Mouse (Mus musculus): Measurements from ENCODE around the gene Slc10a3. TPM values are rescaled to one million over a fixed set of nuclear protein-coding genes. Genes with fewer than 3 reads are reported as not detected.
A peak's percentile ranks its signal among the peaks of the same experiment; 100 is the strongest.

Gene Slc10a3
- 7.1 and 9.5 TPM in 2 replicates for polyA plus RNA-seq (2014; fragmentation: Nextera tagmentation; extraction: Ambion mirVana)

DNA sequence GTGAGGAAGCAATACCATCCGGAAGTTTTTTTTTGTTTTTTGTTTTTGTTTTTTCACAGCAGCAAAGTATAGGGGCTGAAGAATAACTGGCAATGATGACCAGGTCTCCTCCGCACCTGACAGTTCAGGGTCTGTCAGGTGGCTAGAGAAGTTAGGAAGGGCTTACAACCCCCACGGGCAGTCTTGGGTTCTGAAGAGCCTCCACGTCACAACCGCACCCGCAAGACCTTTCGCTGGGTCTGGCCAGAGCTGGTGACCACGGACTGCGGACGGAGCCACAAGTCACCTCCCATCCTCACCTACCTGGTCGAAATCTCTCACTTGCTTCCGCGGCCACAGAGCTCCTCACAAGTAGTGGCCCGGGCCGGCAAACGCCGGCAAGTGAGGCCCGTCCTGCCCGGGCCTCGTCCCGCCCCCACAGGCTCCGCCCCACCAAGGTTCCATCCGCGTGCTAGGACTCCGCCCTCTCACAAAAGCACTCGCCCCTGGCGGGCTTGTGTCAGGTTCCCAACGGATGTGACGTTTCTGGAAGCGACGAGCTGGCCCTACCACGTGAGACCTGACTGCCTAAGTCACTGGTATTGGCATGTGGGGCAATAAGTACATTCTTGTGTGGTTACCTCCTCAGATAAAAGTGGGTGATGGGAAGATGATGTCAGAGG lies at the start of gene Slc10a3, which contains the start of gene Ubl4a:
Slc10a3 (minus strand) TSS at position 462 of the 662 bp plus-strand sequence.
Ubl4a (minus strand) TSS at position 331 of the 662 bp plus-strand sequence.
- H3K4me3 ChIP-seq (replicated peaks; ENCODE audit: low read length) = peak within 1 kb of the TSS; percentile 44
- 18% methylated on average over 32 of the region's 32 CpGs for WGBS
- H3K9ac ChIP-seq = peak within 1 kb of the TSS; percentile 60
- 0 out of 2 replicates have a peak, but pooled peaks cover 6% of the 10 kb centered on the region for H3K4me1 ChIP-seq (replicated peaks; ENCODE audit: control insufficient read depth, insufficient read depth, low read length)
- H3K4me2 ChIP-seq (replicated peaks) = peak within 1 kb of the TSS; percentile 64
- peak; percentile 82 for DNase-seq (ENCODE audit: low spot score)
- H3K27me3 ChIP-seq (ENCODE audit: control insufficient read depth, insufficient read depth, low read length) = no peaks in the 10 kb centered on the region
- no peaks in the 10 kb centered on the region for H3K9me3 ChIP-seq (ENCODE audit: control insufficient read depth, low read length)
- no peaks in the 10 kb centered on the region for H3K36me3 ChIP-seq (replicated peaks; ENCODE audit: control insufficient read depth, insufficient read depth)
- ATAC-seq (ENCODE audit: low FRiP score) = peak; percentile 94
- no peak within 1 kb of the TSS for H3K27ac ChIP-seq

DNA sequence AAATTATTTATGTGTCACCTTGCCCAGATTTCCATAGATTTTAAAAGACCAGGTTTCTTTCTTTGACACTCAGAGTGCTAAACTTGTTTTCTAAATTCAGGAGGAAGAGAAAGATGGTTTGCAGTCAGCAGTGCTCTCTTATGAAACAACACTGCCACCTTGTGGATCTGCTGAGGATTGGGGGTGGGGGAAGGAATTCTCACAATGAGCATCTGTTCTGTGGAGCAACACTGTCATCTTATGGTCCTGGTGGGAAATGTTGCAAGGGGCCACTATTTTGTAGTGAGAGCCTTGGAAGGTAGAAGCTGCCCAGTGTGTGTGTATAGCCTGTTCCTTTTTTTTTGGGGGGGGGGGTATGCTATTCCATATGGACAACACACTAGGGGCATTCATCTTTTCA lies 40.2 kb upstream of the Slc10a3 start:
- H3K27ac ChIP-seq = no peak overlapping the region
- DNase-seq (ENCODE audit: low spot score) (peak; percentile 80), ATAC-seq (ENCODE audit: low FRiP score) (peak; percentile 76)
- H3K9ac ChIP-seq = no peak overlapping the region
- no peaks in the 10 kb centered on the region for H3K4me1 ChIP-seq (replicated peaks; ENCODE audit: control insufficient read depth, insufficient read depth, low read length)
- no peaks in the 10 kb centered on the region for H3K9me3 ChIP-seq (ENCODE audit: control insufficient read depth, low read length)
- H3K36me3 ChIP-seq (replicated peaks; ENCODE audit: control insufficient read depth, insufficient read depth) = peaks cover 7% of the 10 kb centered on the region; the same call in 1 of the 2 replicates
- H3K4me2 ChIP-seq (replicated peaks) = no peak overlapping the region
- H3K27me3 ChIP-seq (ENCODE audit: control insufficient read depth, insufficient read depth, low read length) = no peaks in the 10 kb centered on the region
- no peak overlapping the region for H3K4me3 ChIP-seq (replicated peaks; ENCODE audit: low read length)

DNA sequence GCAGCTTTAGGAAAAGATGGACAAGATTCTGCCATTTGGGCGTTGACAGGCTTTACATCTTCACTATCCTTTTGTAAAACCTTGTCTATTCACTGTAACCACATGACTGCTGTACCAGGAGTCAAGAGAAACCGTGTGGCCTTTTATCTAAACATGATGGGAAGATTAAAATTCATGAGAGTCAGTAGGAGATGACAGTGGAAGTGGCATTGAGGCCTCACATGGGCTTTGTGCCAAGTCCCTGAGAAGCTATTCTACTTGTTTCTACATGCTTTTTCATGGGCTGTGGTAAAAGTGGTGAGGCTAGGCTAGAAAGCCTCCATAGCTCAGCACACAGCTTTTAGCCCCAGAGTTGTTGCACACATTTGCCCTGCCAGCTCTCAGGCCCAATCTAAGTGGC lies 35.2 kb upstream of the Slc10a3 start:
- Histone ChIP-seq H3K36me3 (replicated peaks; ENCODE audit: control insufficient read depth, insufficient read depth) (no peaks in the 10 kb centered on the region), H3K9me3 (ENCODE audit: control insufficient read depth, low read length) (no peaks in the 10 kb centered on the region), H3K9ac (no peak overlapping the region), H3K4me1 (replicated peaks; ENCODE audit: control insufficient read depth, insufficient read depth, low read length) (no peaks in the 10 kb centered on the region), H3K4me3 (replicated peaks; ENCODE audit: low read length) (no peak overlapping the region), H3K4me2 (replicated peaks) (no peak overlapping the region), H3K27me3 (ENCODE audit: control insufficient read depth, insufficient read depth, low read length) (no peaks in the 10 kb centered on the region), H3K27ac (no peak overlapping the region)
- DNase-seq (ENCODE audit: low spot score) = no peak
- no peak for ATAC-seq (ENCODE audit: low FRiP score)
- 34% methylated on average over 2 of the region's 2 CpGs for WGBS

DNA sequence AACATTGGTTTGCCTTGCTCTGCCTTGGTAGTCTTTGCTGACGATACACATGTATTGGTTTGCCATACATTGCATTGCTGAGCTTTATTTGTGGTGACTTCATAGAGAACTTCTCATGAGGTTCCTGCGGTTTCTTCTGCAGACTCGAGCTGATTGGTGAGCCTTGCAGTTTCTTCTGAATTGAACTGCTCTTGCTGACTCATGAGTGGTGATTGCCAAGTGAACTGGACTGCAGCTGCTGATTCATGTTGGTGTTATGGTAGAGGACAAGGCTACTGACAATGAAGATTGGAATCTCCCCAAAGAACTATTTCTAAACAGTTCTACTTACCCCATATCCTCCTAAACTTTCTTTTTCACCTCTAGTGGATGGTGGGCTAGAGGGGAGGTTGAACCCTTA lies 27.0 kb upstream of the Slc10a3 start:
- Histone ChIP-seq H3K9me3 (ENCODE audit: control insufficient read depth, low read length) (no peaks in the 10 kb centered on the region), H3K4me1 (replicated peaks; ENCODE audit: control insufficient read depth, insufficient read depth, low read length) (no peaks in the 10 kb centered on the region), H3K4me3 (replicated peaks; ENCODE audit: low read length) (no peak overlapping the region), H3K27me3 (ENCODE audit: control insufficient read depth, insufficient read depth, low read length) (no peaks in the 10 kb centered on the region), H3K36me3 (replicated peaks; ENCODE audit: control insufficient read depth, insufficient read depth) (no peaks in the 10 kb centered on the region), H3K4me2 (replicated peaks) (no peak overlapping the region), H3K27ac (no peak overlapping the region), H3K9ac (no peak overlapping the region)
- ATAC-seq (ENCODE audit: low FRiP score) (no peak), DNase-seq (ENCODE audit: low spot score) (no peak)
- 91% methylated on average over 3 of the region's 3 CpGs for WGBS

DNA sequence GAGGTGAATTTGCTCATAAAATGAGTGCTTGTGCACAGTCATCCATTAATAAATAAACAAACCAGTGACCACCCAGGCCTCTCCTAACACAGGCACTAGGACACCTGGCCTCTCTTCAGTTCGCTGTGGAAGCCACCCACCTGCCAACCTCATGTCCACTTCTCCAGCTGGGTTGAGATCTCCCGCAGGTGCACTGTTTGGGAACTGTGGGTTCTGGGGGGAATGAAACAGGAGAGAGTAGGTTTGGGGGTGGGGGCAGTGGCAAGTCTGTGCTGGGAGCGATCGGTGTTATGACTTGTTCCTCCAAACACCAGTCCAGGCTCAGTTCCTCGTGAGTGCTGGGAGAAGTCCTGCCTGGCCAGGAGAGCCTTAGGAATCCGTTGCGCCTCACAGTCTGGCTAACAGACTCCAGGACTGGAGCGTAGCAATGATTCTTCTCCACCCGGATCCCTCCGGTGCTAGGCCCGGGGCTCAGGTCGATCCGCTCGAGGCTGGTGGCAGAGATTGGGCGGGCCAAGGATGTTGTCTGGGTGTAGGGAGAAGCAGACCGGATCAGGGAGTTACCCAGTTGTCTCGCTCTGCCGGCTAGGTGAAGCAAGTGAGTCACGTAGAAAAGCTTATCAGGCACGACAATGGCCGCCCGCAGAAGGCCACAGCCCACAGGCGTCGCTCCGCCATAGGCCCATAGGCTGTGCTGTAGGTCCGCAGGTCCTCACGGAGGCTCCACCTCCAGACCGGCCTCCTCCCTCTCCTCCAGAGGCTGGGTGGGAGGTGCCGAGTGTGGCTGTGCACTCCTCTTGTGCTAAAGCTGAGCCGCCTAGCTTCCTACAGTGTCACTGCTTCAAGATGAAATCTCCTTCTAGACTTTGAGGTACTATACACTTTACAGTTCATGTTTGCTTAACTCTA lies 19.6 kb upstream of the Slc10a3 start, which contains the start of the genes Fam3a and Ikbkg:
Fam3a (minus strand) TSS at position 738 of the 909 bp plus-strand sequence.
Ikbkg (plus strand) TSS at position 756 of the 909 bp plus-strand sequence.
- 25% methylated on average over 30 of the region's 30 CpGs for WGBS
- H3K4me2 ChIP-seq (replicated peaks) = peak within 1 kb of the TSS; percentile 67
- no peaks in the 10 kb centered on the region for H3K9me3 ChIP-seq (ENCODE audit: control insufficient read depth, low read length)
- peak within 1 kb of the TSS; percentile 55 for H3K4me3 ChIP-seq (replicated peaks; ENCODE audit: low read length)
- peak within 1 kb of the TSS; percentile 85 for H3K27ac ChIP-seq
- no peaks in the 10 kb centered on the region; the same call in 1 of the 2 replicates for H3K4me1 ChIP-seq (replicated peaks; ENCODE audit: control insufficient read depth, insufficient read depth, low read length)
- H3K27me3 ChIP-seq (ENCODE audit: control insufficient read depth, insufficient read depth, low read length) = no peaks in the 10 kb centered on the region
- DNase-seq (ENCODE audit: low spot score) (peak; percentile 71), ATAC-seq (ENCODE audit: low FRiP score) (peak; percentile 100)
- peak within 1 kb of the TSS; percentile 82 for H3K9ac ChIP-seq
- H3K36me3 ChIP-seq (replicated peaks; ENCODE audit: control insufficient read depth, insufficient read depth) = no peaks in the 10 kb centered on the region

DNA sequence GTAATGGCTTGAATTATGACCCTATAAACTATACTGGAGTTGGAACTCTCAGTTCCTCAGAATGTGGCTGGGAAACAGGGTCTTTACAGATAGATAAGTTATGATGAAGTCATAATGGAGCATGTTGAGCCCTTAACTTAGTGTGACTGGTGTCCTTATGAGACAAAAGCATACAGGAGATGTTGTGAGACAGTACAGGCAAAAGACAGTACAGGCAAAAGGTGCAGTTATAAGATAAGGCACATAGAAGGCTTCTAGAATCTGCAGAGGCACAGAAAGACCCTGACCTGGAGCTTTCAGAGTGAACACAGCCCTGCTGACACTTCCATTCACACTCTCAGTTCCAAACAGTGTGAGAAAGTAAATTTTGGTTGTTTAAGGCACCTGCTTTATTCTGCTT lies 15.0 kb upstream of the Slc10a3 start:
- Histone ChIP-seq H3K9ac (no peak overlapping the region), H3K4me2 (replicated peaks) (no peak overlapping the region), H3K4me1 (replicated peaks; ENCODE audit: control insufficient read depth, insufficient read depth, low read length) (no peaks in the 10 kb centered on the region; the same call in 1 of the 2 replicates), H3K9me3 (ENCODE audit: control insufficient read depth, low read length) (no peaks in the 10 kb centered on the region), H3K27ac (no peak overlapping the region), H3K27me3 (ENCODE audit: control insufficient read depth, insufficient read depth, low read length) (no peaks in the 10 kb centered on the region), H3K4me3 (replicated peaks; ENCODE audit: low read length) (no peak overlapping the region), H3K36me3 (replicated peaks; ENCODE audit: control insufficient read depth, insufficient read depth) (peaks cover 14% of the 10 kb centered on the region)
- no peak for ATAC-seq (ENCODE audit: low FRiP score)
- DNase-seq (ENCODE audit: low spot score) = no peak

DNA sequence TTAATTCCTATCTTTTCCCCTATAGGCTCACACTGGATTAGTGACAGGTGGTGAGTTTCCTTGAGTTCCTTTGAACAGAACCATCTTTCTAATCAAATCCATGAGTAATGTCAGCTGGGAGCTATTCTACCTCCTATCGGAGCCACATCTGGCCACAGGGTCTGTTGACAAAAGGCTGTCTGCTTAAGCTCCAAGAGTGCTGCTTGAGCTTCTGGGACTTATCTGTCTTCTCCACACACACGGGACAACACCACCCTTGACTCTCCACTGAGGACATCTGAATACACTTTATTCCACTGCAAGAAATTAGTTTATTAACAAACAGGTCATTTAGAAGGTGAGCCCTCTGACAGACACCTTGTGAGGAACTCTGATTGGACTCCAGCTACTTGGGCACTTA lies 11.3 kb upstream of the Slc10a3 start:
- Histone ChIP-seq H3K36me3 (replicated peaks; ENCODE audit: control insufficient read depth, insufficient read depth) (peaks cover 14% of the 10 kb centered on the region), H3K4me3 (replicated peaks; ENCODE audit: low read length) (no peak overlapping the region), H3K27ac (no peak overlapping the region), H3K9ac (no peak overlapping the region), H3K4me2 (replicated peaks) (no peak overlapping the region), H3K27me3 (ENCODE audit: control insufficient read depth, insufficient read depth, low read length) (no peaks in the 10 kb centered on the region), H3K4me1 (replicated peaks; ENCODE audit: control insufficient read depth, insufficient read depth, low read length) (no peaks in the 10 kb centered on the region), H3K9me3 (ENCODE audit: control insufficient read depth, low read length) (no peaks in the 10 kb centered on the region)
- DNase-seq (ENCODE audit: low spot score) (no peak), ATAC-seq (ENCODE audit: low FRiP score) (no peak)
- WGBS = 85% methylated on average over 2 of the region's 2 CpGs

DNA sequence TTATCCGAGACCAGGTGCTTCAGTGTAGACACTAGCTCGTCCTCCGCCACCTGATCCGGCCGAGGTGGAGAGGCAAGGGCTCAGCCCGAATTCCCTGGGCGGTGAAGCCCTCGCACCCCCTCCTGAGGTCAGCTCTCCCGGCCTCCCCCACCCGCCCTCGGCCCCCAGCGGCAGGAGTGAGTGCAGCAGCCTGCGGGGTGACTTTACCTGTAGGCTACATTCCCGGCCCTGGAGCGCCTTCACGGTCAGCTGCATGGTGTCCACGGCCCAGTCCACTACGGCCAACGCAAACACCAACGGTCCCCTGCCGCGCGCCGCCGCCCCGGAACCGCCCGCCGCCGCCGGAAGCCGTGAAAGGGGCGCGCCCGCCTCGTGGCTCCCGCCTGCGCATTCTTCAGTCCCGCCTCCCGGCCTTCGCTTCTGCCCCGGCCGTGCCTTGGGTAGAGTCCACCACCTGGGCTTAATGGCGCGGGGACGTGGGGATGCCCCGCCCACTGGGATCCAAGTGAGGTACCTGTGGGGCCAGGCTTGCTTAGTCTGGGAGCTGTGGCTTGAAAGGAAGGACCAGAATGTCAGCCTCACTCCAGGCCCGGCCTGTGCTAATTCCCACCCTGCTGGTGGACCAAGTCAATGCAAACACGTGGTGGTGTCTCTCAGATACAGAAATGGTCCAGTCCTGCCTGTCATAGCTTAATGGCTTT lies 4.8 kb downstream of the Slc10a3 start:
- Histone ChIP-seq H3K4me2 (replicated peaks) (peak overlapping the region; percentile 63), H3K9me3 (ENCODE audit: control insufficient read depth, low read length) (no peaks in the 10 kb centered on the region), H3K27ac (peak overlapping the region; percentile 82), H3K4me1 (replicated peaks; ENCODE audit: control insufficient read depth, insufficient read depth, low read length) (peaks cover 14% of the 10 kb centered on the region; the same call in 1 of the 2 replicates), H3K27me3 (ENCODE audit: control insufficient read depth, insufficient read depth, low read length) (no peaks in the 10 kb centered on the region), H3K9ac (peak overlapping the region; percentile 84), H3K36me3 (replicated peaks; ENCODE audit: control insufficient read depth, insufficient read depth) (no peaks in the 10 kb centered on the region; the same call in 1 of the 2 replicates), H3K4me3 (replicated peaks; ENCODE audit: low read length) (peak overlapping the region; percentile 58)
- DNase-seq (ENCODE audit: low spot score) (peak; percentile 66), ATAC-seq (ENCODE audit: low FRiP score) (peak; percentile 76)
- 20% methylated on average over 49 of the region's 49 CpGs for WGBS

All from hindbrain, embryonic 14.5 days (tissue).